Comparison of ENCODE assay signal across 24 mouse cellular contexts in genomic region chr6:142612366-142612765, GRCm38 (mm10). TPM values are rescaled to one million over a fixed set of nuclear protein-coding genes. Genes with fewer than 3 reads are reported as not detected.
DNase-seq lines count a peak whose midpoint lies in the region; ATAC-seq lines count a peak whose summit lies in the region.
"Had no signal": no experiment of that assay in that cellular context is flagged by ENCODE, and none has a peak within 500 bp of the region (broad histone marks: within the 10 kb centered on the region; RNA-seq: fewer than 3 reads in every experiment).

No protein-coding gene starts in this region.

- WGBS in heart, embryonic 12.5 days = 71% methylated on average over 8 of the region's 8 CpGs

- no peak overlapping the region for H3K4me2 ChIP-seq in heart, embryonic 12.5 days
- H3K4me2 ChIP-seq: embryonic facial prominence, embryonic 13.5 days; embryonic facial prominence, embryonic 15.5 days; forebrain, embryonic 12.5 days had no signal

- H3K9me3 ChIP-seq in heart, embryonic 12.5 days (replicated peaks) = no peaks in the 10 kb centered on the region
- H3K9me3 ChIP-seq: embryonic facial prominence, embryonic 13.5 days; embryonic facial prominence, embryonic 15.5 days; forebrain, embryonic 10.5 days; forebrain, embryonic 12.5 days had no signal

- no peaks in the 10 kb centered on the region for H3K27me3 ChIP-seq in heart, embryonic 12.5 days (replicated peaks)
- H3K27me3 ChIP-seq: embryonic facial prominence, embryonic 13.5 days; embryonic facial prominence, embryonic 15.5 days; forebrain, embryonic 12.5 days had no signal

- no peak for ATAC-seq in heart, embryonic 12.5 days (ENCODE audit: insufficient number of reproducible peaks, low FRiP score)
- ATAC-seq: forebrain, embryonic 14.5 days; forebrain, embryonic 16.5 days had no signal

- H3K9ac ChIP-seq in heart, embryonic 12.5 days = no peak overlapping the region
- H3K9ac ChIP-seq: embryonic facial prominence, embryonic 13.5 days; embryonic facial prominence, embryonic 15.5 days; forebrain, embryonic 12.5 days had no signal

- intact Hi-C loops in heart, postnatal 25 days (cut with DNase I) = no loop called here

- H3K27ac ChIP-seq in heart, embryonic 12.5 days (ENCODE audit: poor library complexity, severe bottlenecking) = no peak overlapping the region
- H3K27ac ChIP-seq: embryonic facial prominence, embryonic 13.5 days; embryonic facial prominence, embryonic 15.5 days; forebrain, embryonic 10.5 days; forebrain, embryonic 12.5 days had no signal

- peaks cover 31% of the 10 kb centered on the region for H3K4me1 ChIP-seq in heart, embryonic 12.5 days (replicated peaks)
- H3K4me1 ChIP-seq: embryonic facial prominence, embryonic 15.5 days; forebrain, embryonic 12.5 days had no signal

- peaks cover 23% of the 10 kb centered on the region for H3K36me3 ChIP-seq in heart, embryonic 12.5 days
- H3K36me3 ChIP-seq: embryonic facial prominence, embryonic 13.5 days; embryonic facial prominence, embryonic 15.5 days; forebrain, embryonic 10.5 days; forebrain, embryonic 12.5 days had no signal

- peak; percentile 16 to 40 for DNase-seq in cerebellum, postnatal 14 days
- no peak for DNase-seq in cerebellum, adult 11 months
- DNase-seq in heart, adult 18-20 months = peak; percentile 39 to 48
- DNase-seq in heart, adult 8-10 months (ENCODE audit: low spot score) = peak; percentile 31
- DNase-seq in heart, postnatal 25 days (ENCODE audit: low spot score) = no peak
- DNase-seq: adrenal gland, adult 2 months; adrenal gland, postnatal 10 days; adrenal gland, postnatal 25 days; cerebellum, adult 18-20 months; cerebellum, adult 8-10 months; cerebellum, adult 9-11 months; cerebellum, postnatal 36 days; embryo, embryonic 11 days had no signal

- no peak overlapping the region for H3K4me3 ChIP-seq in heart, embryonic 12.5 days
- H3K4me3 ChIP-seq: embryonic facial prominence, embryonic 13.5 days; embryonic facial prominence, embryonic 15.5 days; erythroblast, embryonic 14.5 days; forebrain, embryonic 10.5 days; forebrain, embryonic 12.5 days had no signal

RNA-seq across cellular contexts. Expression of gene Kcnj8, which starts 41.0 kb away (rescaled TPM):
- 10 to 100 TPM; 15.8 to 19.6 TPM for total RNA-seq in heart, adult 18-20 months (2021)
- 2.5 TPM in 2 replicates for polyA plus RNA-seq in heart, embryonic 12.5 days (2016; fragmentation: Nextera tagmentation; extraction: Ambion mirVana)
- total RNA-seq in heart, adult 8-10 months (2022) = 10 to 100 TPM; 16.2 to 25.0 (median 18.3) TPM
- total RNA-seq in heart, postnatal 25 days (2021) = 10 to 100 TPM; 26.3 to 32.4 TPM
- total RNA-seq: common myeloid progenitor, adult 5-6 weeks; MEL had no signal
- polyA plus RNA-seq: C2C12; erythroblast, embryonic 14.5 days had no signal

Comparison
In these comparisons a context has a peak if more than half of its experiments do, and no peak if none do; other contexts are left out.
1. DNase-seq: peak in cerebellum, postnatal 14 days (2 of 2), heart, adult 18-20 months (2 of 2) and heart, adult 8-10 months (single experiment); none in cerebellum, adult 11 months (single experiment) and heart, postnatal 25 days (single experiment).